Mouse (Mus musculus): ENCODE results near the gene Cd209e. TPM values are rescaled to one million over a fixed set of nuclear protein-coding genes. Genes with fewer than 3 reads are reported as not detected.

The Cd209e gene
- not detected in 4 replicates for total RNA-seq (2023)

DNA sequence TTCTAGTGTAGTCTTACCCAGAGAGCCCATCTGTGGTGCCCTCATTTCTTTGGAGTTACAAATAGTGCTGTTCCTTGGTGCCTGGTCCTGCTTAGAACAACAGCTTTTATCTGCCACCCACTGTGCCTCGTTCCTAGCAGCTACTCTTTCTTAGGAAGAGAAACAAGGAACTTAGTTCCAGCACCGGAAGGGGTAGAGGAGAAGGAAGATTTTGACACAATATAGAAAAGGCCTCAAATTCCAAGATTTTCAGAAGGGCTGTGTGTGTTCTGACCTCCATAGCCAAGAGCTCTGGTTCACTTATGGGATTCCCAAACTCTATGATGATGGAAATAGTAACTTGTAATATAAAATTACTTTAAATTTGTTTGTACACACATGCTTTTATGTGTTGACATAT is at the start of gene Cd209e:
Cd209e (minus strand) TSS at position 101 of the 400 bp plus-strand sequence.

DNA sequence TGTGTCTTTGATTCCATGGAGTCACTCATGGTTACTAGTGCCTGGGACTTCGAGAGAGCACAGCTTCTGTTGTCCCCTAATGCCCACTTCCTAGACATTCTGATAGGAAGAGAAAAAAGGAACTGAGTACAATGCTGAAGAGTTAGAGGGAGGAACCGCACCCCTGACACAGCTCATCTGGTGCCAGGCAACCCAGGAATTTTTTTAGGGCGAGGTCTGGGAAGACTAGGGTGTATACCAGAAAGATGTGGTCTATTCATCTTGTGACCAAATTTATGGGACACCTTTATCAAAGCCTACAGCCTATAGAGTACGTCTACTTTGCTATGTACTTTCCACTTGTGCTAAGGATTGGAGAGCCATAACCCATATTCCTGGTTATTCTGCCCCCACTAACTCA is 24.3 kb upstream of the Cd209e start, which contains the start of gene Cd209d:
Cd209d (minus strand) TSS at position 101 of the 400 bp plus-strand sequence.

Other genes starting within 250 kb of the Cd209e start
- 89.5 to 105 TPM (median 96.8 TPM) in 4 replicates for gene Xab2, start 233.0 kb downstream of the Cd209e start, total RNA-seq (2023)
- 61.5 to 75.3 TPM (median 69.8 TPM) in 4 replicates for gene Pet100, start 232.8 kb downstream of the Cd209e start, total RNA-seq (2023)
- gene Pcp2, start 228.8 kb downstream of the Cd209e start, total RNA-seq (2023), result not detected in 4 replicates
- gene Stxbp2, start 223.4 kb downstream of the Cd209e start, total RNA-seq (2023), result 233 to 293 TPM (median 262 TPM) in 4 replicates
- gene Retn, start 198.5 kb downstream of the Cd209e start, total RNA-seq (2023), result not detected in 4 replicates
- gene Mcemp1, start 188.6 kb downstream of the Cd209e start, total RNA-seq (2023), result not detected in 4 replicates
- gene Fcor, start 181.9 kb downstream of the Cd209e start, total RNA-seq (2023), result not detected in 4 replicates
- 18.8 to 23.5 TPM (median 20.7 TPM) in 4 replicates for gene Trappc5, start 178.0 kb downstream of the Cd209e start, total RNA-seq (2023)
- 616 to 739 TPM (median 694 TPM) in 4 replicates for gene Fcer2a, start 160.1 kb downstream of the Cd209e start, total RNA-seq (2023)
- 1.3 TPM in 1 of 4 replicates, not detected in the others for gene Clec4g, start 133.7 kb downstream of the Cd209e start, total RNA-seq (2023)
- gene Cd209a, start 105.3 kb downstream of the Cd209e start, total RNA-seq (2023), result 0.81 to 1.4 TPM (median 1.2 TPM) in 4 replicates
- not detected in 4 replicates for gene Cd209d, start 24.2 kb upstream of the Cd209e start, total RNA-seq (2023)
- gene Cd209b, start 72.5 kb upstream of the Cd209e start, total RNA-seq (2023), result 0.28 to 0.39 TPM in 2 of 4 replicates, not detected in the others
- 0.36 to 0.66 TPM in 2 of 4 replicates, not detected in the others for gene Cd209c, start 100.4 kb upstream of the Cd209e start, total RNA-seq (2023)

Data from B cell, adult 62 days (primary cell).